13 mouse cellular contexts compared by ENCODE assay signal in the genomic region with DNA sequence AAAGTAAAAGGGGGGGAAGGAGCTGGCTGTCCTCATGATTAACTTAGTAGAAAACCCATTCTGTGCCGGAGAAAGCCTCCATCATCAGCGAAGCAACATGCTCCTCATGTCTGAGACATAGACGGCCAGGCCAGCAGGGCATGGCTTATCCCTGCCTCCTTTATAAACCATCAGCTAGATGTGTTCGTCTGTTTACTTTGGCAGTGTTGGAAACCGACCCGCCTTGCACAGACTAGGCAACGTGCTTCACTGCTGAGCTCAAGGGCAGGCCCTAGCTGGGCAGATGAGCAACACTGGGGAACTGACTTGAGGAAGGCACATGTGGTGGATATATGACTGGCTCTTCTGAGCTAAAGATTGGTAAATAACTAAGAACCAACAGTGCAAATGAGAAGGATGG.
DNase-seq lines count a peak whose midpoint lies in the region; ATAC-seq and TF ChIP-seq lines count a peak whose summit lies in the region.
"Had no signal": no experiment of that assay in that cellular context is flagged by ENCODE, and none has a peak within 500 bp of the region (broad histone marks: within the 10 kb centered on the region; RNA-seq: fewer than 3 reads in every experiment).

No protein-coding gene starts in this region.

- H3K36me3 ChIP-seq in liver, postnatal 0 days (replicated peaks; ENCODE audit: insufficient read depth, low read length) = no peaks in the 10 kb centered on the region
- no peaks in the 10 kb centered on the region for H3K36me3 ChIP-seq in liver, embryonic 11.5 days (ENCODE audit: control insufficient read depth, insufficient read depth, low read length)
- no peaks in the 10 kb centered on the region for H3K36me3 ChIP-seq in limb, embryonic 11.5 days (ENCODE audit: control insufficient read depth, insufficient read depth, low read length)
- no peaks in the 10 kb centered on the region for H3K36me3 ChIP-seq in stomach, embryonic 14.5 days (ENCODE audit: control insufficient read depth, insufficient read depth, low read length)
- H3K36me3 ChIP-seq in forebrain, embryonic 12.5 days (replicated peaks) = no peaks in the 10 kb centered on the region
- H3K36me3 ChIP-seq: embryonic facial prominence, embryonic 12.5 days had no signal

- H3K4me2 ChIP-seq in liver, postnatal 0 days (ENCODE audit: low read depth, low read length) = no peak overlapping the region
- H3K4me2 ChIP-seq in liver, embryonic 11.5 days = no peak overlapping the region
- H3K4me2 ChIP-seq in limb, embryonic 11.5 days (ENCODE audit: low read depth, severe bottlenecking) = no peak overlapping the region
- H3K4me2 ChIP-seq in stomach, embryonic 14.5 days (replicated peaks; ENCODE audit: low read depth, low read length) = no peak overlapping the region
- no peak overlapping the region for H3K4me2 ChIP-seq in forebrain, embryonic 12.5 days
- H3K4me2 ChIP-seq: embryonic facial prominence, embryonic 12.5 days had no signal

- no peak overlapping the region for H3K9ac ChIP-seq in liver, postnatal 0 days (replicated peaks)
- H3K9ac ChIP-seq in liver, embryonic 11.5 days (ENCODE audit: low read depth, low read length) = no peak overlapping the region
- H3K9ac ChIP-seq in limb, embryonic 11.5 days (ENCODE audit: low read length) = no peak overlapping the region
- H3K9ac ChIP-seq in stomach, embryonic 14.5 days (replicated peaks; ENCODE audit: low read depth, low read length) = no peak overlapping the region
- no peak overlapping the region for H3K9ac ChIP-seq in forebrain, embryonic 12.5 days
- H3K9ac ChIP-seq: embryonic facial prominence, embryonic 12.5 days had no signal

- ATAC-seq in liver, postnatal 0 days = peak; percentile 35; the same call in 1 of the 2 replicates
- ATAC-seq in liver, embryonic 11.5 days (replicated peaks; ENCODE audit: low FRiP score) = no peak
- no peak for ATAC-seq in limb, embryonic 11.5 days (ENCODE audit: insufficient number of reproducible peaks, low FRiP score, low TSS enrichment, low read depth)
- peak; percentile 69; the same call in 1 of the 2 replicates for ATAC-seq in stomach, embryonic 14.5 days (ENCODE audit: insufficient number of reproducible peaks, insufficient read depth, low FRiP score, low read depth)
- ATAC-seq in forebrain, embryonic 12.5 days (ENCODE audit: low FRiP score) = no peak
- ATAC-seq: inflammation-experienced regulatory T-cells, adult 6 months had no signal

- no peaks in the 10 kb centered on the region for H3K4me1 ChIP-seq in liver, postnatal 0 days (ENCODE audit: insufficient read depth)
- H3K4me1 ChIP-seq in liver, embryonic 11.5 days (replicated peaks; ENCODE audit: control insufficient read depth, insufficient read depth, low read length) = no peaks in the 10 kb centered on the region; the same call in 1 of the 2 replicates
- peaks cover 18% of the 10 kb centered on the region for H3K4me1 ChIP-seq in limb, embryonic 11.5 days (ENCODE audit: control insufficient read depth, insufficient read depth, low read length)
- peaks cover 22% of the 10 kb centered on the region for H3K4me1 ChIP-seq in stomach, embryonic 14.5 days (ENCODE audit: control insufficient read depth, insufficient read depth, low read length)
- H3K4me1 ChIP-seq in forebrain, embryonic 12.5 days = peaks cover 24% of the 10 kb centered on the region

- H3K27me3 ChIP-seq in liver, postnatal 0 days (ENCODE audit: insufficient read depth, low read length) = no peaks in the 10 kb centered on the region
- H3K27me3 ChIP-seq in liver, embryonic 11.5 days (replicated peaks; ENCODE audit: control insufficient read depth, insufficient read depth, low read length) = no peaks in the 10 kb centered on the region; the same call in 1 of the 2 replicates
- 0 out of 2 replicates have a peak, but pooled peaks cover 3% of the 10 kb centered on the region for H3K27me3 ChIP-seq in limb, embryonic 11.5 days (ENCODE audit: control insufficient read depth, insufficient read depth, low read length)
- H3K27me3 ChIP-seq in stomach, embryonic 14.5 days (ENCODE audit: control insufficient read depth, insufficient read depth, low read length) = no peaks in the 10 kb centered on the region
- H3K27me3 ChIP-seq in forebrain, embryonic 12.5 days = peaks cover 11% of the 10 kb centered on the region
- H3K27me3 ChIP-seq: embryonic facial prominence, embryonic 12.5 days had no signal

- no peaks in the 10 kb centered on the region for H3K9me3 ChIP-seq in liver, postnatal 0 days (ENCODE audit: low read length)
- no peaks in the 10 kb centered on the region for H3K9me3 ChIP-seq in liver, embryonic 11.5 days (ENCODE audit: control insufficient read depth, low read length)
- H3K9me3 ChIP-seq in limb, embryonic 11.5 days (ENCODE audit: control insufficient read depth, low read length) = no peaks in the 10 kb centered on the region
- H3K9me3 ChIP-seq in stomach, embryonic 14.5 days (ENCODE audit: control insufficient read depth, low read depth, low read length) = no peaks in the 10 kb centered on the region
- H3K9me3 ChIP-seq in forebrain, embryonic 12.5 days = no peaks in the 10 kb centered on the region
- H3K9me3 ChIP-seq: embryonic facial prominence, embryonic 12.5 days; forebrain, embryonic 10.5 days had no signal

- no peak for TF ChIP-seq EP300 in liver, postnatal 0 days (IDR thresholded peaks at IDR 0.05; ENCODE audit: low read depth)

- no peak overlapping the region for H3K4me3 ChIP-seq in liver, postnatal 0 days (ENCODE audit: low read depth, low read length)
- no peak overlapping the region for H3K4me3 ChIP-seq in liver, embryonic 11.5 days (ENCODE audit: low read depth, low read length)
- H3K4me3 ChIP-seq in limb, embryonic 11.5 days (ENCODE audit: low read depth, low read length) = no peak overlapping the region
- H3K4me3 ChIP-seq in stomach, embryonic 14.5 days (ENCODE audit: low read depth, low read length) = no peak overlapping the region
- H3K4me3 ChIP-seq in forebrain, embryonic 12.5 days (replicated peaks) = no peak overlapping the region
- H3K4me3 ChIP-seq: embryonic facial prominence, embryonic 12.5 days; forebrain, embryonic 10.5 days had no signal

- 59% methylated on average over 7 of the region's 7 CpGs for WGBS in liver, postnatal 0 days (ENCODE audit: insufficient replicate concordance)
- WGBS in liver, embryonic 11.5 days = 61% methylated on average over 7 of the region's 7 CpGs
- WGBS in limb, embryonic 11.5 days = 52% methylated on average over 7 of the region's 7 CpGs
- WGBS in stomach, embryonic 14.5 days = 19% methylated on average over 7 of the region's 7 CpGs
- WGBS in forebrain, embryonic 12.5 days = 66% methylated on average over 7 of the region's 7 CpGs

- peak; percentile 38 for DNase-seq in embryo, embryonic 10 days (ENCODE audit: low spot score)
- DNase-seq in embryo, embryonic 11 days = no peak
- DNase-seq in liver, postnatal 0 days = peak; percentile 22
- no peak for DNase-seq in liver, embryonic 11.5 days (ENCODE audit: low spot score)
- DNase-seq in limb, embryonic 11.5 days (ENCODE audit: low spot score) = peak; percentile 17
- DNase-seq in spleen, adult 18-20 months = no peak
- DNase-seq: cerebellum, adult 9-10 months; right cerebral cortex, postnatal 25 days had no signal

- no peak for TF ChIP-seq CTCF in liver, postnatal 0 days (IDR thresholded peaks at IDR 0.05; ENCODE audit: low read depth)

- H3K27ac ChIP-seq in liver, postnatal 0 days (ENCODE audit: low read depth) = no peak overlapping the region
- H3K27ac ChIP-seq in liver, embryonic 11.5 days (ENCODE audit: low read depth, low read length) = no peak overlapping the region
- no peak overlapping the region; the same call in 1 of the 2 replicates for H3K27ac ChIP-seq in limb, embryonic 11.5 days (replicated peaks; ENCODE audit: low read depth, low read length)
- H3K27ac ChIP-seq in stomach, embryonic 14.5 days (ENCODE audit: low read length) = no peak overlapping the region
- H3K27ac ChIP-seq in forebrain, embryonic 12.5 days = no peak overlapping the region
- H3K27ac ChIP-seq: embryonic facial prominence, embryonic 12.5 days; forebrain, embryonic 10.5 days had no signal

Comparison
In these comparisons a context has a peak if more than half of its experiments do, and no peak if none do; other contexts are left out.
1. DNase-seq: peak in embryo, embryonic 10 days (single experiment), liver, postnatal 0 days (single experiment) and limb, embryonic 11.5 days (single experiment); none in embryo, embryonic 11 days (single experiment), liver, embryonic 11.5 days (single experiment) and spleen, adult 18-20 months (0 of 2).
2. ATAC-seq: peak in liver, postnatal 0 days (single experiment) and stomach, embryonic 14.5 days (single experiment); none in liver, embryonic 11.5 days (single experiment), limb, embryonic 11.5 days (single experiment) and forebrain, embryonic 12.5 days (single experiment).